Mouse (Mus musculus) lung, postnatal 0 days (tissue): Measurements from ENCODE around the gene Col17a1.

Experiments used
- CTCF ChIP-seq: IDR thresholded peaks from 2 replicates; pipeline ENCODE4 v1.5.1; 2016; ENCODE audit warnings: antibody characterized with exemption, mild to moderate bottlenecking
- EP300 ChIP-seq: IDR thresholded peaks from 2 replicates; pipeline ENCODE4 v1.6.1; 2016; ENCODE audit warnings: antibody characterized with exemption, mild to moderate bottlenecking, control low read depth

DNA sequence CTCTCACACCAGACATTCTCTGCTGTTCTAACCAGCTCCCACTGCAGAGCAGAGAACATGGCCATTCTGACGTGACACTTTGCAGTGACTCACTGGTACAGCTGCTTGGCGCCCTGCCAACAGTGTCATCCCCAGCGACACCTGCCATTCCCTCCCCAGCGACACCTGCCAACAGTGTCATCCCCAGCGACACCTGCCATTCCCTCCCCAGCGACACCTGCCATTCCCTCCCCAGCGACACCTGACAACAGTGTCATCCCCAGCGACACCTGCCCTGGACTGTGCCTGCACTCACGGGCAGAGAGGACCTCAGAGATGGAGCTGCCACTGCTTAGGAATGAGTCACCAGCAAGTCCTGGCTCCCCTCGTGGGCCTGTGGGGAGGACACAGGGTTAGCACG is 37.0 kb downstream of the Col17a1 start:
- no peak for TF ChIP-seq EP300
- no peak for TF ChIP-seq CTCF
